Mouse (Mus musculus): ENCODE results near the gene Hspb11. TPM values are rescaled to one million over a fixed set of nuclear protein-coding genes. Genes with fewer than 3 reads are reported as not detected.
A peak's percentile ranks its signal among the peaks of the same experiment; 100 is the strongest.

The Hspb11 gene
- polyA plus RNA-seq, 1 experiment: 4.2 TPM

- WGBS: 68% methylated on average over 9 of the region's 9 CpGs
- TF ChIP-seq POLR2A (IDR thresholded peaks at IDR 0.05; ENCODE audit: borderline replicate concordance, extremely low read depth, low read depth, low read length) (no peak), CTCF (IDR thresholded peaks at IDR 0.05; ENCODE audit: insufficient read depth, low read length) (no peak)
- H3K4me3 ChIP-seq (replicated peaks; ENCODE audit: extremely low read depth, low read depth, low read length): no peak overlapping the region
- H3K4me1 ChIP-seq (ENCODE audit: control insufficient read depth, insufficient read depth, low read length): peaks cover 10% of the 10 kb centered on the region
- no peak for DNase-seq
These were observed 6.3 kb upstream of the Hspb11 start for GRCm38 (mm10) chr4:107247110-107247509.

DNA sequence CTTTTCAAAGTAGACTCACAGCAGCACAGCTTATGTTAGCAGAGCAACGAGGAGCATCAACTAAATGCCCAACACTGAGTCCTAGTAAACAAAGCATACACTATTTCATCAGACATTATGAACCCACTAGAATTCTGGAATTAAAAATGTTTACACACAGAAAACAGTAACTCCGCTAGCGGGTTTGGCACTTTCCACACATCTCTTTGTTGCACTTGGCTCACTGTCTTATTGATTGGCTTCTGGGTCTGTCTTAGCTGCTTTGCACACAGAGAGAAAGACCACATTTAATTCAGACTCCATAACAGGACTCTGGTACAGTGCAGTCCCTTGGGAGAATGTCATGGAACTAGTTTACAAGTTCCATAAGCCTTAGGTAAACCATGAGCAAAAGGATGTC lies 5.3 kb upstream of the Hspb11 start:
- peaks cover 10% of the 10 kb centered on the region for H3K4me1 ChIP-seq (ENCODE audit: control insufficient read depth, insufficient read depth, low read length)
- TF ChIP-seq CTCF (IDR thresholded peaks at IDR 0.05; ENCODE audit: insufficient read depth, low read length) (no peak), POLR2A (IDR thresholded peaks at IDR 0.05; ENCODE audit: borderline replicate concordance, extremely low read depth, low read depth, low read length) (no peak)
- H3K4me3 ChIP-seq (replicated peaks; ENCODE audit: extremely low read depth, low read depth, low read length): no peak overlapping the region
- DNase-seq: no peak
- WGBS: 51% methylated on average over 3 of the region's 3 CpGs

DNA sequence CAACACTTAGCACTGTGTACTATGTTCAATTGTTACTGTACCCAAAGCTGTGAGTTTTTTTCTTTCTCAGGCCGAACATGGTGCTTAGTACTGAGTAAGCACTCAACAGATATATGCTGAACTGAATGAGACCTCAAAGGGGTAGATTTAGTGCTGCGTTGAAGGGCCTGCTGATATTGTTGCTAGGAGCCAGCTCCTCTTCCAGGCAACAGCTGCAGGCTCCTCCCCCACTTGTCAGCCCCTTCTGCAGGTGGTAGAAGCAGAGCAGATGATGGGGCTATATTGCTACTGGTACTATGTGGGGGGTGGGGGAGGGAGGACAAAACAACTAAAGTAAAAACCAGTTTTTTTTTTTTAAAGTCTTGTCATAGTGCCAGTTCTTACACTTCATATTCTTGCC lies 3.9 kb upstream of the Hspb11 start:
- Histone ChIP-seq H3K4me1 (ENCODE audit: control insufficient read depth, insufficient read depth, low read length) (peaks cover 12% of the 10 kb centered on the region), H3K4me3 (replicated peaks; ENCODE audit: extremely low read depth, low read depth, low read length) (no peak overlapping the region)
- 57% methylated on average over 2 of the region's 2 CpGs for WGBS
- DNase-seq: peak; percentile 23
- TF ChIP-seq CTCF (IDR thresholded peaks at IDR 0.05; ENCODE audit: insufficient read depth, low read length) (no peak), POLR2A (IDR thresholded peaks at IDR 0.05; ENCODE audit: borderline replicate concordance, extremely low read depth, low read depth, low read length) (no peak)

DNA sequence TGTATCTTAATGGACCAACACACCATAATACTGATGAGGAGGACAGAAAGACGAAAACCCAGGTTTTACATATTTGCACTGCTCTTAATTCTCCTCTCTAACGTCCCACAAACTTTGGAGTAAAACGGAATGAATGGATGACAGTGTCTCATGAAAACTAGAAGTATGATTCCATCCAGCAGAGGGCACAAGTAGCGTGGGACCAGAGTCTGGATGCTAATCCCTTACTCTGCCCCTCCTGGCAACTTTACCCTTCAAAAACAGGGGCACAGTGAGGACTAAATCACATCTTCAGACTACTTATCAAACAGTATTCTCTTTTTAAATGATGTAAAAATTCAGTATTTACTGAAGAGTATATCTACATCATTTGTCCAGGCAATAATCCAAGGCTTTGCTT lies 2.9 kb upstream of the Hspb11 start:
- DNase-seq: no peak
- H3K4me3 ChIP-seq (replicated peaks; ENCODE audit: extremely low read depth, low read depth, low read length): no peak overlapping the region
- 18% methylated on average over 4 of the region's 4 CpGs for WGBS
- TF ChIP-seq CTCF (IDR thresholded peaks at IDR 0.05; ENCODE audit: insufficient read depth, low read length) (peak; percentile 61), POLR2A (IDR thresholded peaks at IDR 0.05; ENCODE audit: borderline replicate concordance, extremely low read depth, low read depth, low read length) (no peak)
- H3K4me1 ChIP-seq (ENCODE audit: control insufficient read depth, insufficient read depth, low read length): peaks cover 9% of the 10 kb centered on the region

GRCm38 (mm10) chr4:107252522-107252921 lies 871 bp upstream of the Hspb11 start:
- peak; percentile 21 for DNase-seq
- H3K4me3 ChIP-seq (replicated peaks; ENCODE audit: extremely low read depth, low read depth, low read length): peak overlapping the region; percentile 4
- H3K4me1 ChIP-seq (ENCODE audit: control insufficient read depth, insufficient read depth, low read length): peaks cover 3% of the 10 kb centered on the region; the same call in 1 of the 2 replicates
- TF ChIP-seq CTCF (IDR thresholded peaks at IDR 0.05; ENCODE audit: insufficient read depth, low read length) (no peak), POLR2A (IDR thresholded peaks at IDR 0.05; ENCODE audit: borderline replicate concordance, extremely low read depth, low read depth, low read length) (no peak)
- 4% methylated on average over 11 of the region's 11 CpGs for WGBS

DNA sequence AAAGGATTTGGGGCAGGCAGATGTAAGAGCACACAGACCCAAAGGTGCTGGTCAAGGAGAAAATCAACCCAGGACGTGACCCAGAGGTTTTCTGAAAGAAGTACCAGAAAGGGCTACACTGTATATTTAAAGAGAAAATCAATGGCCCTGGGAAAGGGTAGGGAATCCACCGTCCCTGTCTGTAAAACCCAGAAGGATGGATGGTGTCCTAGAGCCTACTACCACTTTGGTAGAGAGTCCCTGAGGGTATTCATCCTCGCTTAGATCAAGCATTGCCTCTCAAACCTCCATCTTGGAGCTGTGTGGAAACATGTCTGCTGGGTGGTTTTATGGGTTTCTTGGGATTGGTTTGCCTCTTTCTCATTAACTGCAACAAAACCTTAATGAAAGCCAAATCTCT lies 1.0 kb downstream of the Hspb11 start:
- DNase-seq: no peak
- 45% methylated on average over 3 of the region's 3 CpGs for WGBS
- no peak for TF ChIP-seq POLR2A (IDR thresholded peaks at IDR 0.05; ENCODE audit: borderline replicate concordance, extremely low read depth, low read depth, low read length)
- TF ChIP-seq CTCF (IDR thresholded peaks at IDR 0.05; ENCODE audit: insufficient read depth, low read length): no peak
- Histone ChIP-seq H3K4me3 (replicated peaks; ENCODE audit: extremely low read depth, low read depth, low read length) (no peak overlapping the region), H3K4me1 (ENCODE audit: control insufficient read depth, insufficient read depth, low read length) (peaks cover 3% of the 10 kb centered on the region; the same call in 1 of the 2 replicates)

GRCm38 (mm10) chr4:107260001-107260400 lies 6.6 kb downstream of the Hspb11 start:
- H3K4me3 ChIP-seq (replicated peaks; ENCODE audit: extremely low read depth, low read depth, low read length): no peak overlapping the region
- no peak for DNase-seq
- no peaks in the 10 kb centered on the region for H3K4me1 ChIP-seq (ENCODE audit: control insufficient read depth, insufficient read depth, low read length)
- 39% methylated on average over 4 of the region's 4 CpGs for whole genome bisulfite sequencing
- TF ChIP-seq CTCF (IDR thresholded peaks at IDR 0.05; ENCODE audit: insufficient read depth, low read length) (no peak), POLR2A (IDR thresholded peaks at IDR 0.05; ENCODE audit: borderline replicate concordance, extremely low read depth, low read depth, low read length) (no peak)

DNA sequence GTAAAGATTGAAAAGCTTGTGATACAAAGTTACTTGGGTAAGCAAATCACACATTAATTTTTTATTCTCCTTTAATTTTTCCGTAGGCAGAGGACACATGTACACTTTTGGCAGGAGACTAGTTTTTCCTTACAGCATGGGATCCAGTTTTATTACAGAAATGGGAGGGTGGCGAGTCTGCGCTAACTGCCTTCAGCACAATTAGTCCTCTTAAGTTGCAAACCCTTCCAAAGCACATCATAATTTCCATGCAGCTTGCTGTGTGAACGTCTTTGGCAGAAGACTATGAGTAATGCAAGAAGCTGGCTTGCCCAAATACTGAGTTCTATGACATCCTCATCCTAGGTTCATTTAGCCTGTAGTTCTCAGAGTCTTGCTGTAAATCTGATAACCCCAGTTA lies 20.3 kb downstream of the Hspb11 start:
- TF ChIP-seq CTCF (IDR thresholded peaks at IDR 0.05; ENCODE audit: insufficient read depth, low read length) (no peak), POLR2A (IDR thresholded peaks at IDR 0.05; ENCODE audit: borderline replicate concordance, extremely low read depth, low read depth, low read length) (no peak)
- DNase-seq: no peak
- Histone ChIP-seq H3K4me3 (replicated peaks; ENCODE audit: extremely low read depth, low read depth, low read length) (no peak overlapping the region), H3K4me1 (ENCODE audit: control insufficient read depth, insufficient read depth, low read length) (no peaks in the 10 kb centered on the region)
- 73% methylated on average over 4 of the region's 4 CpGs for WGBS

- Histone ChIP-seq H3K4me1 (ENCODE audit: control insufficient read depth, insufficient read depth, low read length) (no peaks in the 10 kb centered on the region), H3K4me3 (replicated peaks; ENCODE audit: extremely low read depth, low read depth, low read length) (no peak overlapping the region)
- TF ChIP-seq POLR2A (IDR thresholded peaks at IDR 0.05; ENCODE audit: borderline replicate concordance, extremely low read depth, low read depth, low read length): no peak
- TF ChIP-seq CTCF (IDR thresholded peaks at IDR 0.05; ENCODE audit: insufficient read depth, low read length): no peak
- WGBS: 70% methylated on average over 5 of the region's 5 CpGs
- no peak for DNase-seq
These were observed 21.1 kb downstream of the Hspb11 start for GRCm38 (mm10) chr4:107274511-107274910.

DNA sequence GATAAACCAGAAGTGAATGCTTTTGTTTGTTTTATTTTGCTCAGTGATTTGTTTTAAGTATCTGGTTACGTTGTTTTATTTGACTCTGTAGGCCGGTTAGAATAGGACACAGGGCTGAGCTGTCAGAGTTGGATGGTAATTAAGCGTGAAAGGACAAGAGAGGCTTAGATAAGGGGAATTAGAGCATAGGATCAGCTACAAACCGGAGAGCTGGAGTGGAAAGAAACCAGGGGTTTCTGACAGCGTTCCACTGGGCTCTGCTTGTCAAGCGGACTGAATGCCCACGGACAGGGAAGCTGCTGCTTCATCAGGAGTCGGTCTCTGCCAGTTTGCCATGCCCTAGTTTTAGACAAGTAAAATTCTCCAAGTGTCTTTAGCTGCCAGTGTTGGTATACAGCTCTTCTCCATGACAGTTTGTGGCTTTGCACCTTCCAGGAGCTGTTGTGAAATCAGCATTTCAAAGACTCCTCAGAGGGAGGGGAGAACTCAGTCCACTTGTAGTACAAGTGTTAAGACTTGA lies 24.9 kb downstream of the Hspb11 start:
- no peaks in the 10 kb centered on the region for H3K4me1 ChIP-seq (ENCODE audit: control insufficient read depth, insufficient read depth, low read length)
- H3K4me3 ChIP-seq (replicated peaks; ENCODE audit: extremely low read depth, low read depth, low read length): no peak overlapping the region
- WGBS: 45% methylated on average over 8 of the region's 8 CpGs
- no peak for TF ChIP-seq CTCF (IDR thresholded peaks at IDR 0.05; ENCODE audit: insufficient read depth, low read length)
- no peak for TF ChIP-seq POLR2A (IDR thresholded peaks at IDR 0.05; ENCODE audit: borderline replicate concordance, extremely low read depth, low read depth, low read length)
- DNase-seq: no peak
